Mouse (Mus musculus): ENCODE data around the gene Naip2. TPM values are rescaled to one million over a fixed set of nuclear protein-coding genes. Genes with fewer than 3 reads are reported as not detected.
"Not testable (repeated sequence)": the region's sequence is repeated elsewhere in the genome, so short reads cannot be mapped to it uniquely, and the experiment has no call there.

The Naip2 gene
- polyA plus RNA-seq (2016; fragmentation: Nextera tagmentation; extraction: Ambion mirVana) = 0.13 and 0.18 TPM in 2 replicates

DNA sequence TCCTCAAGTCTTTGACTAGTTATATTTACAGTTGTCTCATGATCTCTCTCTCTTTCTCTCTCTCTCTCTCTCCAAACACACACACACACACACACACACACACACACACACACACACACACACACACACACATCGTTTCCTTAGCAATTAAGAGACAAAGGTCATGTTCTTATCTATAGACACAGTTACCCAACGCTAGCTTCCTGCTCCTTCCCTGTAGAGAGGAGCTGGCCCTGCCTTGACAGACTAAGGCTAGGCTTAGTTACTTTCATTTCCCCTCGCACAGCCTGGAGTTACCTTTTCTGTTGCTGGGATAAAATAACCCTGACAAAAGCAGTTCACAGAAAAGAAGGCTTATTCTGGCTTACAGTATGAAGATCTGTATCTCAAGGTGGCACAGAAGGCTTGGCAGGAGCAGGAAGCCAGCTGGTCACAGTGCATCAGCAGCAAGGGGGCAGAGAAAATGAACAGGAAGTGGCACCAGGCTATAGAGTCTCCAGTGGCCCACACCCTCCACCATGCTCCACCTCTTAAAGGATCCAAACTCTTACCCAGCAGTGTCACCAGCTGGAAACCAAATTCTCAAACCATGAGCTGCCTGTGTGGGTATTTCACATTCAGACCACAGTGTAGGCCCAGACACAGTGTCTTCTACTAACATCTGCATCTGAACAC is at the start of gene Naip2:
TSS of gene Naip2 (minus strand) at position 434 of the 675 bp plus-strand sequence.
- not testable (repeated sequence) for H3K4me3 ChIP-seq; H3K9me3 ChIP-seq; H3K36me3 ChIP-seq; H3K27ac ChIP-seq; H3K9ac ChIP-seq; H3K27me3 ChIP-seq; ATAC-seq (ENCODE audit: insufficient number of reproducible peaks, insufficient read depth, low FRiP score, low TSS enrichment); H3K4me2 ChIP-seq (replicated peaks); H3K4me1 ChIP-seq
- WGBS = 74% methylated on average over 3 of the region's 3 CpGs

DNA sequence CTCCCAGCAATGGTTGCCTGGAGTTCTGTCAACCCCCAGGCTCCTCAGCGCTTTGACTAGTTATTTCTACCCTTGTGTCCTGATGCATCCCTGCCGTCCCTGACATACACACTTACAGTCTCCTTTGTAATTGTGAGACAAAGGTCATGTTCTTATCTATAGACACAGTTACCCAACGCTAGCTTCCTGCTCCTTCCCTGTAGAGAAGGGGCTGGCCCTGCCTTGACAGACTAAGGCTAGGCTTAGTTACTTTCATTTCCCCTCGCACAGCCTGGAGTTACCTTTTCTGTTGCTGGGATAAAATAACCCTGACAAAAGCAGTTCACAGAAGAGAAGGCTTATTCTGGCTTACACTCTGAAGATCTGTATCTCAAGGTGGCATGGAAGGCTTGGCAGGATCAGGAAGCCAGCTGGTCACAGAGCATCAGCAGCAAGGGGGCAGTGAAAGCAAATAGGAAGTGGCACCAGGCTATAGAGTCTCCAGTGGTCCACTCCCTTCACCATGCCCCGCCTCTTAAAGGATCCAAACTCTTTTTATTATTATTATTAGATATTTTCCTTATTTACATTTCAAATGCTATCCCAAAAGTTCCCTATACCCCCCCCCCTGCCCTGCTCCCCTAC is 45.1 kb upstream of the Naip2 start:
- H3K9ac ChIP-seq; H3K27me3 ChIP-seq; H3K4me1 ChIP-seq; H3K36me3 ChIP-seq; H3K9me3 ChIP-seq; H3K27ac ChIP-seq; ATAC-seq (ENCODE audit: insufficient number of reproducible peaks, insufficient read depth, low FRiP score, low TSS enrichment); H3K4me2 ChIP-seq (replicated peaks); H3K4me3 ChIP-seq: not testable (repeated sequence)
- WGBS = 77% methylated on average over 5 of the region's 5 CpGs

DNA sequence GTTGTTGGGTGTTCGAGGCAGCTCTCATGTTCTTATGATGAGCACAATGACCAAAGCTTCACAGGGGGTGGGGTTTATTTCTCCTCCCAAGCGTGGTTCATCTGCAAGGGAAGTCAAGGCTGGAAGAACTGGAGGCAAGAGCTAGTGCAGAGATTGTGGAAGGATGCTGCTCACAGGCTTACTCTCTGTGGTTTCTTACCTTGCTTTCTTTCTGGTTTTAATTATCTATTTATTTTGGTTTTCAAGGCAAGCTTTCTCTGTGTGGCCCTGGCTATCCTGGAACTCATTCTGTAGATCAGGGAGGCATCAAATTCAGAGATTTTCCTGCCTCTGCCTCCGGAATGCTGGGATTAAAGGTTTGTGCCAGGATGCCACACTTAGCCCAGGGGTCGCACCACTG is 44.3 kb upstream of the Naip2 start, which contains the start of gene Naip5:
TSS of gene Naip5 (minus strand) at position 101 of the 400 bp plus-strand sequence.
- H3K27me3 ChIP-seq; H3K36me3 ChIP-seq; H3K9ac ChIP-seq; H3K4me1 ChIP-seq; ATAC-seq (ENCODE audit: insufficient number of reproducible peaks, insufficient read depth, low FRiP score, low TSS enrichment); H3K4me3 ChIP-seq; H3K27ac ChIP-seq; H3K4me2 ChIP-seq (replicated peaks); H3K9me3 ChIP-seq: not testable (repeated sequence)
- 72% methylated on average over 4 of the region's 4 CpGs for WGBS

DNA sequence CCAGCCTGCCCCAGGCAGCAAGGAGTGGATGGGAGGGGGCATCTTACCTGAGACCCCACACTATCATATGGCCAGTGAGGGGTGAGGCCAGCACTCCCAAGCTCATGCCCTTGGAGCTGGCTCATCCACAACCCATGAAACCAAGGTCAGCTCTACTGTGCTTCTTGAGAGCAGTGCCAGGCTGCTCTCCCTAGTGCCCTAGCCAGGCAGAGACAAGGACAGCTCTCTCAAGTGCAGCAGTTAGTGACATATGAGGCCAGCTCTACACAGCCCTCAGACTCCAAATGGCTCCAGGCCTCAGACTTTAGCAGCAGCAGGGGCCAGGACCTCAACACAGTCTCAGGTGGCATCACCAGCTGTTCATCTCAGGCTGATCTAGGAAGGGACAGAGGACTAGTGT is 41.8 kb upstream of the Naip2 start:
- Histone ChIP-seq H3K4me1 (no peaks in the 10 kb centered on the region), H3K9ac (no peak overlapping the region), H3K36me3 (no peaks in the 10 kb centered on the region), H3K27ac (no peak overlapping the region), H3K4me3 (no peak overlapping the region), H3K4me2 (replicated peaks) (no peak overlapping the region), H3K9me3 (no peaks in the 10 kb centered on the region), H3K27me3 (no peaks in the 10 kb centered on the region)
- ATAC-seq (ENCODE audit: insufficient number of reproducible peaks, insufficient read depth, low FRiP score, low TSS enrichment) = 0 out of 2 replicates have a peak, but pooled peaks have one; percentile 52

DNA sequence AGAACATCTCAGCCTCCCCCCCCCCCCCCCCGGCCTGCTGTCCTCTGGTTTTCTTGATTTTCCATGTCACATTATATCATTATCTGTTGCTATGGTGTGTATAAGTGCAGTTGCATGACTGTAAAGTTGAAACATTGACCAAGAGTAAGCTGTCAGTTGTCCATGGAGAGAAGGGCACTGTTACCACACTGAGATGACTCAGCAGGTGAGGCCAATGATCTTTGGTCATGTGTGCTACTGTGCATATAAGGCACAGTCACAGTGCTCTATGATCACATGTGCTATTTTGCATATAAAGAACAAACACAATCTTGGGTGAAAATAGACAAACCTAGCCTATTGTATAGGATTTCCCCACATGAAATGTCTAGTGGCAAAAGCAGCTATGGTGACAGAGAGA is 11.8 kb upstream of the Naip2 start:
- H3K4me3 ChIP-seq; ATAC-seq (ENCODE audit: insufficient number of reproducible peaks, insufficient read depth, low FRiP score, low TSS enrichment); H3K9ac ChIP-seq; H3K9me3 ChIP-seq; H3K4me2 ChIP-seq (replicated peaks); H3K4me1 ChIP-seq; H3K27ac ChIP-seq; H3K27me3 ChIP-seq; H3K36me3 ChIP-seq: not testable (repeated sequence)
- 59% methylated on average over 1 of the region's 1 CpGs for WGBS

DNA sequence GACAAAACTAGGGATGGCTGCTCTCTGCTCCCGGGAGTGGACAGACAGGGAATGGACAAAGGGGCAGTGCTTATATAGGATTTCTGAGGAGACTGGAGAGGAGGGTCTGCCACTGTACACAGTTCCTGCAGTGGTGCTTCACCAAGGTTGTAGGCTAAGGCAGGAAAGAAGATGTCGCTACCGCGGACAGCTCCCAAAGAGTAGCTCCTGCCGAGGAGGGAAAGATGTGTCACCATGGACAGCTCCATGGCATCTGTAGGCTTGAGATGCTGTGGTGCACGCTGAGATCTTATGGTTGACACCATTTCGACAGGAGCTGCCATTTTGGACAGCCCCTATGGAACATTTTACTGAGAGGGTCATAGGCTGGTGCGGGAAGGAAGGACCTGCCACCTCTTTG is 8.6 kb upstream of the Naip2 start:
- no peaks in the 10 kb centered on the region for H3K36me3 ChIP-seq
- H3K4me1 ChIP-seq = no peaks in the 10 kb centered on the region
- ATAC-seq (ENCODE audit: insufficient number of reproducible peaks, insufficient read depth, low FRiP score, low TSS enrichment) = no peak
- 31% methylated on average over 8 of the region's 8 CpGs for WGBS
- no peak overlapping the region for H3K27ac ChIP-seq
- no peak overlapping the region for H3K4me2 ChIP-seq (replicated peaks)
- no peak overlapping the region for H3K9ac ChIP-seq
- H3K27me3 ChIP-seq = no peaks in the 10 kb centered on the region
- H3K9me3 ChIP-seq = no peaks in the 10 kb centered on the region
- H3K4me3 ChIP-seq = no peak overlapping the region

DNA sequence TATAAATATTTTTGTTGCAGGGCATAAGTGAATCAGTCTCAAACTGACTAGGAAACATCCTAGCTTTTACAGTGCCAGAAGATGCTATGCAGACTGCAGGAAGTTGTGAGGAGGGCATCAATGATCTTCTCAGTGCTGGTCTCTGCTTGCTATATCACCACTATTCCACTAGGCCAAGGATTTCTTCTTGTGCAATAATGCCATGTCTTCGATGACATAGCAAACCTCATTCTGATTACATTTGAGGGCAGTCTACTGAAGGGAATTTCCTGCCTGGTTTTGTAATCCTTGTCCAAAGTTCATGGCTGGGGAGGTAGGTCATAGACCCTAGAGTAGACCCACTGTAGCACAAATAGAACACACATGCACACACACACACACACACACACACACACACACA is 1.4 kb upstream of the Naip2 start:
- 79% methylated on average over 1 of the region's 1 CpGs for WGBS
- no peaks in the 10 kb centered on the region for H3K27me3 ChIP-seq

DNA sequence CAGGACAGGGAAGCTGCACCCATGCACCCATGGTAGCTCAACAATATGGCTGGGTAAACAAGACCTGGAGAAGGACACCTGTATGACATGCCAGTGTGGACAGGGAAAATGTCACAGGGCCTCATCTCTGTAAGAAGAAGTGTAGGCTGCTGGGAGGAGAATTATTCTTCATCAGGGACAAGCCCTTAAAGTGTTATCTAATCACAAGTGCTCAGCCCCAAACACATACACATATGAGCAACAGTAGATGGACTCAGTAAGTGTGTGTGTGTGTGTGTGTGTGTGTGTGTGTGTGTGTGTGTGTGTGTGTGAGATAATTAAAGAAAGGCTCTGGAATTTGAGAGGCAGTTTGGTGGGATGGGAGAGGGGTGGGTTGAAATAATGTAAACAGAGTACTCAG is 1.1 kb downstream of the Naip2 start:
- no peak for ATAC-seq (ENCODE audit: insufficient number of reproducible peaks, insufficient read depth, low FRiP score, low TSS enrichment)
- H3K27ac ChIP-seq = no peak overlapping the region
- no peaks in the 10 kb centered on the region for H3K4me1 ChIP-seq
- no peaks in the 10 kb centered on the region for H3K27me3 ChIP-seq
- no peaks in the 10 kb centered on the region for H3K36me3 ChIP-seq
- H3K9me3 ChIP-seq = no peaks in the 10 kb centered on the region
- no peak overlapping the region for H3K4me3 ChIP-seq
- H3K4me2 ChIP-seq (replicated peaks) = no peak overlapping the region
- no peak overlapping the region for H3K9ac ChIP-seq

More for the DNA sequence above, 1.4 kb upstream of the Naip2 start:
- H3K27ac ChIP-seq = no peak overlapping the region
- no peaks in the 10 kb centered on the region for H3K4me1 ChIP-seq
- H3K36me3 ChIP-seq = no peaks in the 10 kb centered on the region
- no peak overlapping the region for H3K9ac ChIP-seq
- H3K4me3 ChIP-seq = no peak overlapping the region
- no peak for ATAC-seq (ENCODE audit: insufficient number of reproducible peaks, insufficient read depth, low FRiP score, low TSS enrichment)
- H3K9me3 ChIP-seq = no peaks in the 10 kb centered on the region
- H3K4me2 ChIP-seq (replicated peaks) = no peak overlapping the region

DNA sequence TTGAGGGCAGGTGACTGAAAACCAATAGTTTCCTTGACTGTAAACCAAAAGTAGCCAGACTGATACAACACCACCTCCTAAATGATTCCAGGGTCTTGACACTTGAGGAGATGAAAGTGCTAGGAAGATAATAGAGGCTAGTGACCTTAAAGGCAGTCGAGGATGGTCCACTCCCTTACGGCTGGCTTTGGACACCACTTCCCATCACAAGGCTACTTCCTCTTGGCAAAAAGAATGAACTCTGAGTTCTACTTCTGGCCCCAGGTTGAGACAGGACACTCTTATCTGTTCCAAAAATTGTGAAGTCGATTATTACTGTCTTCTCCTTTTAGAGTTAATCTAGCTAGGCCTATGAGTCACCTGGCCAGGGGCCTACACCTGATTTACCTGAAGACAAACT is 6.5 kb downstream of the Naip2 start:
- Histone ChIP-seq H3K4me3 (no peak overlapping the region), H3K4me2 (replicated peaks) (no peak overlapping the region), H3K27ac (no peak overlapping the region), H3K4me1 (no peaks in the 10 kb centered on the region), H3K27me3 (no peaks in the 10 kb centered on the region), H3K9ac (no peak overlapping the region), H3K36me3 (no peaks in the 10 kb centered on the region), H3K9me3 (no peaks in the 10 kb centered on the region)
- WGBS = 79% methylated on average over 3 of the region's 3 CpGs
- no peak for ATAC-seq (ENCODE audit: insufficient number of reproducible peaks, insufficient read depth, low FRiP score, low TSS enrichment)

DNA sequence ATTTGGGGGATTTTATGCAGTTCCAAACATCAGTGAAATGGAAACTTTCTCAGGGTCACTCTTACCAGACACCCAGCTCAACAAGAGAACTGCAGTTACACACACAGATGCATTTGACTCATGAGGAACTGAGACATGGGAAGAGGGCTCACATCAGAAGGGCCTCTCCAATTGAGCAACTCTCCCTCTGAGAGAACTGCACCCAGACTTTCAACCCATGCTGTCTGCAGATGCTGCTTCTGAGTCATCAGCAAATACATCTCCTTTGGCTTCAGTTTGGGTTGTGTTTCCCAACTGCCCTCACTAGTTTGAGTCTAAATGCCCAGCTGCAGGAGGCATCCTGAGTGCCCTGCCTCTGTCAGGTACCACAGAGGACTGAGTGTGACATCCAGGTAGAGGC is 18.8 kb downstream of the Naip2 start:
- not testable (repeated sequence) for H3K9ac ChIP-seq; H3K9me3 ChIP-seq; H3K4me2 ChIP-seq (replicated peaks); H3K27me3 ChIP-seq; H3K36me3 ChIP-seq; H3K4me3 ChIP-seq; ATAC-seq (ENCODE audit: insufficient number of reproducible peaks, insufficient read depth, low FRiP score, low TSS enrichment); H3K4me1 ChIP-seq; H3K27ac ChIP-seq

DNA sequence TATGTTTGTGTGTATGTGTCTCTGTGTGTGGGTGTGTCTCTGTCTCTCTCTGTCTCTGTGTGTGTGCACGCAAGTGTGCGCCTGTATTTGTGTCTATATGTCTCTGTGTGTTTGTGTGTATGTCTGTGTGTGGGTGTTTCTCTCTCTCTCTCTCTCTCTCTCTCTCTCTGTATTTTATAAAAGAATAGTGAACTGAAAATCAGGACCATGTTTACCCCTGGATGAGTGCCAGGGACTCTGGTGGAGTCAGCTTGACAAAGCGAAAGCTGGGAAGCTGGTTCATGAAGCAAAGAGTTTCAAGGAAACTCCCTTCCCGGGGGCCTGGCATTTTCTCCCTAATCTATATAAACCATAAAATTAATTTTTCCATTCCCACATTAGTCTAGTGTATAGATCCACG is 27.5 kb downstream of the Naip2 start:
- not testable (repeated sequence) for H3K36me3 ChIP-seq; H3K4me3 ChIP-seq; H3K27ac ChIP-seq; H3K4me2 ChIP-seq (replicated peaks); H3K9me3 ChIP-seq; H3K9ac ChIP-seq; H3K27me3 ChIP-seq; ATAC-seq (ENCODE audit: insufficient number of reproducible peaks, insufficient read depth, low FRiP score, low TSS enrichment); H3K4me1 ChIP-seq
- 87% methylated on average over 4 of the region's 5 CpGs for WGBS

DNA sequence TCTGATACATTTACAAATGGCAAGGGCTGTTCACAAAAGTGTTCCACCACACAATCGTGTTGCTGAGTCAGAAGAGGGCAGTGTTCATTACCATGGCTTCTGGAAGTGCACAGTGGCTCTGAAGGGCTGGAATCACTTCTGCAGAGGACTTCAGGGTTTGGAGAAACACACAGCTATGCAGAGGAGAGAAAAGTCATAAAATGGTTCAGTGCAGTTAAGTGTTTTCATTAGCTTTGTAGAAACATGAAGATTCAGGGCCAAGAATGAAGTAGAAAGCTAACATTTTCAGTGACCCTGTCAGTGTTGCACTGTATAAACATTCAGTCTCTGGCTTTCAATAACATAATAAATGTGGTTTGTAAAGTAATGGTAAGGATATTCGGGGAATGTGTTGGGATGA is 35.5 kb downstream of the Naip2 start:
- not testable (repeated sequence) for H3K4me1 ChIP-seq; H3K27ac ChIP-seq; H3K36me3 ChIP-seq; H3K27me3 ChIP-seq; H3K9ac ChIP-seq; H3K4me2 ChIP-seq (replicated peaks); ATAC-seq (ENCODE audit: insufficient number of reproducible peaks, insufficient read depth, low FRiP score, low TSS enrichment); H3K9me3 ChIP-seq; H3K4me3 ChIP-seq
- WGBS = 62% methylated on average over 2 of the region's 2 CpGs
